Mouse (Mus musculus) megakaryocyte, adult 5-6 weeks (primary cell): ENCODE measurements around the gene Got2. TPM values are rescaled to one million over a fixed set of nuclear protein-coding genes. Genes with fewer than 3 reads are reported as not detected.

ENCODE experiments used
- ATAC-seq: 2 replicates; pipeline ENCODE4 v1.8.0; 2016; ENCODE audit warnings: mild to moderate bottlenecking, inconsistent platforms; ENCODE audit not compliant: poor library complexity, severe bottlenecking
- total RNA-seq, 2 experiments: library from RNA; stranded (forward) in 1 of 2; stranded (reverse) in 1 of 2; fragments of 153-499, 151-499 nt in 1 of 2; fragments of 221-1000, 200-1000 nt in 1 of 2; gene quantifications; 2 replicates each; pipeline versions ENCODE4 v1.2.3 to v1.2.4; 2015 to 2017

The Got2 gene
- total RNA-seq, 2 experiments from 2014 or later = 77.8 to 81.2 TPM

DNA sequence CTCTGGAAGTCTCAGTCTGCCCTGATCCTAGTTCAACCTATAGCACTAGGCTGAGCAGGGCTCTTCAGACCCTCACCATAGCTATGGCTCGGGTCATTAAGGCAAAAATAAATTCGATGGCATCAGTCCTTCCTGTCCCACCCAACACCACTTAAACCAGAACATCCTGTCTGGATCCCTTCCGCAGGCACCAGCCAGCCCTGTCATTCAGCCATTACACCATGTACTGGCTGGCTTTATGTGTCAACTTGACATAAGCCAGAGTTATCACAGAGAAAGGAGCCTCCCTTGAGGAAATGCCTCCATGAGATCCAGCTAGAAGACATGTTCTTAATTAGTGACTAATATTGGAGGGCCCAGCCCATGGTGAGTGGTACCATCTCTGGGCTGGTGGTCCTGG lies 65.6 kb downstream of the Got2 start:
- no peak for ATAC-seq

DNA sequence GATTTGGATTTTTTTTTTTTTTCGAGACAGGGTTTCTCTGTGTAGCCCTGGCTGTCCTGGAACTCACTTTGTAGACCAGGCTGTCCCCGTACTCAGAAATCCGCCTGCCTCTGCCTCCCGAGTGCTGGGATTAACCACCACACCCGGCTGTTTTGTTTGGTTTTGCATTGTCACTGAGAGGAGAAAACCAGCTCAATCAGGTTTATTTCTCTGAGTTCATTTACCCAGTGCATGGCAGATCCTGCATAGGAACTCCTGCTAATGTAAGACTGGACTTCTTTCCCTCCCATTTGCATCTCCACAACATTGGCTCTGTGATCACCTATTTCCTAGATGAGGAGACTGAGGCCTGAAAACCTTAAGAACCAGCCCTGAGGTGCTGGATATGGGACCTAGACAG lies 66.3 kb downstream of the Got2 start:
- ATAC-seq = no peak

GRCm38 (mm10) chr8:95821266-95821665 lies 67.1 kb downstream of the Got2 start:
- ATAC-seq = no peak

GRCm38 (mm10) chr8:95818211-95818610 lies 70.1 kb downstream of the Got2 start:
- ATAC-seq = no peak

GRCm38 (mm10) chr8:95817597-95817996 lies 70.8 kb downstream of the Got2 start:
- ATAC-seq = no peak

DNA sequence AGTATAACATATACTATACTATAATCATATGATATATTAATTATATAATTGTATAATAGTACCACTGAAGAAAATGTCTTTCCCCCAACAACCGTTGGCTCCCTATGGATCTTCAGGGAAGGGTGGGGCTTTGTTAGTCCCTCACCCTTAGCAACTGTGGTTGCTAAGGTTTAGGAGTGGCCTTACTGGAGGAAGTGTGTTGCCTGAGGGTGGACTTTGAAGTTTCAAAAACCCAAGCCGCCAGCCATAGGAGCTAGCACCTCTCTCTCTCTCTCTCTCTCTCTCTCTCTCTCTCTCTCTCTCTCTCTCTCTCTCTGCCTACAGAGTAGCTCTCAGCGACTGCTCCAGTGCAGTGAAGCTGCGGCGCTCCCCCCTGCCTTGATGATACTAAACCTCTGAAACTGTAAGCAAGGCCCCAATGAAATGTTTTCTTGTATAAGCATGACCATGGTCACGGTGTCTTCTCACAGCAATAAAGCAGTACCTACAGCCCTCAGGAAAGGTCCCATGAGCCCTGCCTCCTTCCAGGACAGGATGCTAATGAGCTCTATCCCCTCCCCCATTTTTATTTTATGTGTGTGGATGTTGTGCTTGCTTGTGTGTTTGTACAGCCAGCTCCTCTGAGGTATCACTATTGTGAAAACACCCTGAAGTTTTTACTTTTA lies 72.2 kb downstream of the Got2 start:
- no peak for ATAC-seq

Other genes starting within 250 kb of the Got2 start
- gene Ndrg4, start 211.6 kb downstream of the Got2 start, total RNA-seq (2015) = not detected in 2 replicates
- not detected in 2 replicates for gene Ndrg4, start 211.6 kb downstream of the Got2 start, total RNA-seq (2017)
- gene Setd6, start 172.7 kb downstream of the Got2 start, total RNA-seq (2015) = 17.3 and 19.3 TPM in 2 replicates
- 18.3 and 23.5 TPM in 2 replicates for gene Setd6, start 172.7 kb downstream of the Got2 start, total RNA-seq (2017)
- gene Cnot1, start 81.1 kb downstream of the Got2 start, total RNA-seq (2015) = 174 and 179 TPM in 2 replicates
- 107 and 144 TPM in 2 replicates for gene Cnot1, start 81.1 kb downstream of the Got2 start, total RNA-seq (2017)
- gene Sap18b, start 63.2 kb downstream of the Got2 start, total RNA-seq (2015) = 89.7 and 139 TPM in 2 replicates
- 222 and 239 TPM in 2 replicates for gene Sap18b, start 63.2 kb downstream of the Got2 start, total RNA-seq (2017)
- 8.0 and 10.0 TPM in 2 replicates for gene Slc38a7, start 35.0 kb downstream of the Got2 start, total RNA-seq (2015)
- 9.1 and 11.7 TPM in 2 replicates for gene Slc38a7, start 35.0 kb downstream of the Got2 start, total RNA-seq (2017)